Mouse (Mus musculus) spleen, adult 2 months (tissue): ENCODE data around the gene Etnk2. TPM values are rescaled to one million over a fixed set of nuclear protein-coding genes. Genes with fewer than 3 reads are reported as not detected.

Experiments
- DNase-seq, 2 experiments: peaks; one replicate each; pipeline versions ENCODE4 v3.0.0 to v3.0.0-alpha.2; 2012 to 2021; ENCODE audit warnings: low spot score in 2 of 2, low read depth in 1 of 2
- H3K27ac ChIP-seq: fragments of 200-500 bp; 2 replicates; pipeline ENCODE4 v1.5.1; 2012; ENCODE audit warnings: low read length, inconsistent platforms; ENCODE audit not compliant: insufficient read depth
- H3K27me3 ChIP-seq: fragments of 200-500 bp; 2 replicates; pipeline ENCODE4 v1.6.1; 2012; ENCODE audit warnings: mild to moderate bottlenecking, moderate library complexity, low read length, inconsistent platforms; ENCODE audit not compliant: control insufficient read depth, insufficient read depth
- H3K36me3 ChIP-seq: fragments of 200-500 bp; 2 replicates; pipeline ENCODE4 v1.6.1; 2012; ENCODE audit warnings: mild to moderate bottlenecking, low read length, inconsistent platforms; ENCODE audit not compliant: control insufficient read depth, insufficient read depth
- H3K4me1 ChIP-seq: fragments of 200-500 bp; 2 replicates; pipeline ENCODE4 v1.6.1; 2011; ENCODE audit warnings: inconsistent platforms; ENCODE audit not compliant: control insufficient read depth, insufficient read depth, insufficient read length
- H3K4me3 ChIP-seq: fragments of 200-500 bp; 2 replicates; pipeline ENCODE4 v1.5.1; 2011; ENCODE audit warnings: mild to moderate bottlenecking, inconsistent platforms; ENCODE audit not compliant: insufficient read depth, insufficient read length; ENCODE audit errors: extremely low read depth
- CTCF ChIP-seq: fragments of 200-500 bp; IDR thresholded peaks from 2 replicates; pipeline ENCODE4 v1.5.1; 2011; ENCODE audit warnings: mild to moderate bottlenecking, inconsistent platforms; ENCODE audit not compliant: insufficient read depth, insufficient read length, insufficient replicate concordance; ENCODE audit errors: extremely low read depth
- POLR2A ChIP-seq: fragments of 200-500 bp; IDR thresholded peaks from 2 replicates; pipeline ENCODE4 v1.6.1; 2011; ENCODE audit warnings: low read depth, low read length, inconsistent platforms
- WGBS: fragments of 180-500 bp; shearing (Covaris S2); methylation state at CpG from one replicate; pipeline ENCODE4 v1.1.7; 2018; 5-methylcytosine and 5-hydroxymethylcytosine counted together
- polyA plus RNA-seq: library from polyadenylated mRNA; depleted of rRNA; stranded (reverse); fragments of >200 nt; gene quantifications from 2 replicates; pipeline ENCODE4 v1.2.3, GENCODE M21; 2012; rRNA removed

The Etnk2 gene
- polyA plus RNA-seq, result 0.20 and 0.22 TPM in 2 replicates

GRCm38 (mm10) chr1:133363276-133364021 is at the start of gene Etnk2:
Gene Etnk2, plus strand, starts transcription at chr1:133363572.
- H3K27me3 ChIP-seq, result peaks cover 9% of the 10 kb centered on the region; the same call in 1 of the 2 replicates
- peak in 1 of 2 experiments; percentile 36 for DNase-seq
- no peaks in the 10 kb centered on the region for H3K36me3 ChIP-seq
- H3K4me1 ChIP-seq, result peaks cover 15% of the 10 kb centered on the region
- WGBS, result 4% methylated on average over 52 of the region's 52 CpGs
- no peak for TF ChIP-seq CTCF
- H3K27ac ChIP-seq, result no peak within 1 kb of the TSS
- peak within 1 kb of the TSS; percentile 58 for H3K4me3 ChIP-seq

DNA sequence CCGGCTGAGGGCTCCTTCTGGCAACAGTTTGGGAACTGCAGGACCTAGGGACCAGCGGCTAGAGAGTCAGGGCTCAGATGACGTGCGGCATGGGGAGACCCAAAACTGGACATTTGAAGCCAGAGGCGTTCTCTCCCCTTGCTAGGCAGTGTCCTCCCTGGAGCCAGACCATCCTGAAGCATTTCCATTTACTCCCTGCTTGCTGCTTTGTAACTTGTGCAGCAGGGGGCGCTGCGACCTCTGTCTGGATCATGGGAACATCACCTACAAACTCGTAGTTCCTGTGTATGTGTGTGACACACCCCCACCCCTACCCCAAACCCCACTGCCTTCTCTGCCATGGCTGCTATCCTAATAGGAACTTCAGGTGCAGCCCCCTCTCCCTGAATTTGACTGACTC is 49.0 kb upstream of the Etnk2 start:
- H3K4me1 ChIP-seq, result no peaks in the 10 kb centered on the region
- 31% methylated on average over 8 of the region's 8 CpGs for WGBS
- no peak overlapping the region for H3K27ac ChIP-seq
- H3K27me3 ChIP-seq, result no peaks in the 10 kb centered on the region
- H3K4me3 ChIP-seq, result no peak overlapping the region
- peak; percentile 12 to 40 for DNase-seq
- TF ChIP-seq POLR2A, result no peak
- TF ChIP-seq CTCF, result peak; percentile 54; the same call in 1 of the 2 replicates
- H3K36me3 ChIP-seq, result no peaks in the 10 kb centered on the region

DNA sequence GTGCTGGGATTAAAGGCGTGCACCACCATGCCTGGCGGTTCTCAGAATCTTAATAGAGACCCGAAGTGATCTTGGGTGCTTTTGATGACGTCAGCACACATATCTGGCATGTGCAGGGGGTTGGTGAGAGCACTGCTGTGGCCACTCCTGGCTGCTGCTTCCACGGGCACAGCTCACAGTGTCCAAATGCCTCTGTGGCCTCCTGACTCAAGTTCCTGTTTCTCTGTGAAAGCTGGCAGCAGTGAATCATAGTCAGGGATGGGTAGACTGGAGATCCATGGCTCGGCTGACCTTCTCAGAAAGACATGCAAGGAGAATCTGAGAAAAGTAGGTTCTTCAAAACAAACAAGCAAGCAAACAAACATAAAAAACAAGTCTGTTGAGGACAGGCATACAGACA is 47.6 kb upstream of the Etnk2 start:
- 64% methylated on average over 6 of the region's 6 CpGs for WGBS
- H3K36me3 ChIP-seq, result no peaks in the 10 kb centered on the region
- no peak overlapping the region for H3K27ac ChIP-seq
- H3K4me1 ChIP-seq, result no peaks in the 10 kb centered on the region
- no peaks in the 10 kb centered on the region for H3K27me3 ChIP-seq
- TF ChIP-seq CTCF, result no peak
- no peak for TF ChIP-seq POLR2A
- H3K4me3 ChIP-seq, result no peak overlapping the region
- DNase-seq, result no peak

DNA sequence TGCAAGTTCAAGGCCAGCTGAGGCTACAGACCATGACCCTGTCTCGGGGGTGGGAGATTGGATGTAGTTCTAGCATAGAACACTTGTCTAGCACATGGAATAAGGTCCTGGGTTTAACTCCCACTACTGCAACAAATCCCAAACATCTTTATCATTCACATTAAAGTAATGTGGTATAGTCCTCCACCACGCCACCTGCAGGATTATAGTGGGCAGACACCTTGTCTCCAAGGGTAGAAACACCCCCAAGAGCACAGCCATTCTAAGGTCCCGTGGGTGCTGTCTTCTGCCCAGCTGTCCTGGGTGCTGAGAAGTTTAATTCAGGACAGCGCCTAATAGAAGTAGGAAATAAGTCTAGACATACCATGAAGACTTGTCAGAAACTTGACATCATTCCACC is 46.8 kb upstream of the Etnk2 start:
- Histone ChIP-seq H3K27ac (no peak overlapping the region), H3K27me3 (no peaks in the 10 kb centered on the region), H3K4me3 (no peak overlapping the region), H3K36me3 (no peaks in the 10 kb centered on the region), H3K4me1 (no peaks in the 10 kb centered on the region)
- no peak for DNase-seq
- TF ChIP-seq CTCF (no peak), POLR2A (no peak)
- WGBS, result 75% methylated on average over 4 of the region's 4 CpGs

- Histone ChIP-seq H3K27me3 (no peaks in the 10 kb centered on the region), H3K4me3 (no peak overlapping the region), H3K4me1 (no peaks in the 10 kb centered on the region), H3K36me3 (no peaks in the 10 kb centered on the region), H3K27ac (no peak overlapping the region)
- no peak for DNase-seq
- TF ChIP-seq POLR2A (no peak), CTCF (no peak)
- 69% methylated on average over 1 of the region's 1 CpGs for WGBS
Observed at GRCm38 (mm10) chr1:133317149-133317548, 46.2 kb upstream of the Etnk2 start.

DNA sequence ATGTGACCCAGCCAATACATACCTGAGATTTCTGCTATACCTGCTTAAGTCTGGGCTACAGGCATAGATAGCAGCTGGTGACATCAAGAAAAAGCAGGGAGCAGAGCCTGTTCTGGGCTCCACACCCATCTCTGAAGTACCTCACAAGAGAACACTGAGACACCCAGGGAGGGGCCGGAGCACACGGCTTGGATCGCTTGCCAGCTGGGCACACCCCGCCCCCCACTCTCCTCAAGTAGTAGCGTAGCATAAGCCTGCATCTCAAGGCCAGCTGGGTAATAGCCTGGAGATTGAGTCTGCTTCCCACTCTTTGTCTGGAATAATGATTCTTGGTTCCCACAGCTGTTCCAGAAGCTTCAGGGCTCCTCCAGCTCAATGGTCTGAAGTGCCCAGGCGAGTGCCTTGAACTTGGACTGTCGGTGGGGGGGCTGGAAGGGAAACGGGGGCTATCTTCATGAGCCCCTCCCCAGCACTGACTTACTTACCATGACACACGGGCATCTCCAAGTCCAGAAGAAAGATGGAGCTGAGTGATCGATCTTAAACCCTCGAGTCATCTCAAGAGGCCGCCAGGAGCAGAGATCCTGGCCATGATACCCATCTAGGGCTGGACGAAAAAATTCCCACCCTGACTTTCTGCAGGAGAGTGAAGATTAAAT is 42.0 kb upstream of the Etnk2 start, which contains the start of gene Kiss1:
TSS of gene Kiss1 (plus strand) at position 609 of the 659 bp plus-strand sequence.
- Histone ChIP-seq H3K4me1 (no peaks in the 10 kb centered on the region), H3K4me3 (no peak within 1 kb of the TSS), H3K27me3 (no peaks in the 10 kb centered on the region), H3K36me3 (no peaks in the 10 kb centered on the region), H3K27ac (no peak within 1 kb of the TSS)
- TF ChIP-seq POLR2A (no peak), CTCF (no peak)
- 87% methylated on average over 13 of the region's 13 CpGs for WGBS
- no peak for DNase-seq

GRCm38 (mm10) chr1:133323333-133323732 is 40.0 kb upstream of the Etnk2 start:
- Histone ChIP-seq H3K27ac (no peak overlapping the region), H3K27me3 (no peaks in the 10 kb centered on the region), H3K4me3 (no peak overlapping the region), H3K4me1 (no peaks in the 10 kb centered on the region), H3K36me3 (no peaks in the 10 kb centered on the region)
- TF ChIP-seq CTCF (no peak), POLR2A (no peak)
- 61% methylated on average over 5 of the region's 5 CpGs for WGBS
- DNase-seq, result no peak
